Mouse (Mus musculus) midbrain, embryonic 12.5 days (tissue): ENCODE data around the gene Traf2. TPM values are rescaled to one million over a fixed set of nuclear protein-coding genes. Genes with fewer than 3 reads are reported as not detected.
"Not testable (repeated sequence)": the region's sequence is repeated elsewhere in the genome, so short reads cannot be mapped to it uniquely, and the experiment has no call there.

Experiments used
- ATAC-seq: fragments of 200-750 bp; cut with Nextera tagmentation; 2 replicates; pipeline ENCODE4 v1.8.0; 2017; ENCODE audit warnings: low read depth, moderate TSS enrichment, moderate library complexity; ENCODE audit not compliant: low FRiP score
- H3K27ac ChIP-seq: fragments of 300-500 bp; sonication (generic); replicated peaks from 2 replicates; pipeline ENCODE4 v1.5.1; 2016; ENCODE audit warnings: mild to moderate bottlenecking
- H3K27me3 ChIP-seq: fragments of 300-500 bp; sonication (generic); 2 replicates; pipeline ENCODE4 v1.6.1; 2016; ENCODE audit warnings: mild to moderate bottlenecking
- H3K36me3 ChIP-seq: fragments of 300-500 bp; sonication (generic); 2 replicates; pipeline ENCODE4 v1.6.1; 2016
- H3K4me1 ChIP-seq: fragments of 300-500 bp; sonication (generic); 2 replicates; pipeline ENCODE4 v1.6.1; 2016
- H3K4me2 ChIP-seq: fragments of 300-500 bp; sonication (generic); replicated peaks from 2 replicates; pipeline ENCODE4 v1.6.1; 2016; ENCODE audit warnings: mild to moderate bottlenecking, moderate library complexity
- H3K4me3 ChIP-seq: fragments of 300-500 bp; sonication (generic); 2 replicates; pipeline ENCODE4 v1.5.1; 2016; ENCODE audit warnings: mild to moderate bottlenecking
- H3K9ac ChIP-seq: fragments of 300-500 bp; sonication (generic); replicated peaks from 2 replicates; pipeline ENCODE4 v1.6.1; 2016; ENCODE audit warnings: mild to moderate bottlenecking, moderate library complexity
- H3K9me3 ChIP-seq: fragments of 300-500 bp; sonication (generic); 2 replicates; pipeline ENCODE4 v1.6.1; 2016; ENCODE audit warnings: mild to moderate bottlenecking
- WGBS: fragments of 180-500 bp; shearing (Covaris S2); methylation state at CpG from one replicate; pipeline ENCODE4 v1.1.7; 2016; 5-methylcytosine and 5-hydroxymethylcytosine counted together
- polyA plus RNA-seq: library from polyadenylated mRNA; unstranded; fragments of >200 nt; fragmentation: Nextera tagmentation; extraction: Ambion mirVana; gene quantifications from 2 replicates; pipeline ENCODE4 v1.2.1, GENCODE M21; 2016

Traf2 gene
- polyA plus RNA-seq, 1 experiment from 2014 or later: 32.4 TPM

DNA sequence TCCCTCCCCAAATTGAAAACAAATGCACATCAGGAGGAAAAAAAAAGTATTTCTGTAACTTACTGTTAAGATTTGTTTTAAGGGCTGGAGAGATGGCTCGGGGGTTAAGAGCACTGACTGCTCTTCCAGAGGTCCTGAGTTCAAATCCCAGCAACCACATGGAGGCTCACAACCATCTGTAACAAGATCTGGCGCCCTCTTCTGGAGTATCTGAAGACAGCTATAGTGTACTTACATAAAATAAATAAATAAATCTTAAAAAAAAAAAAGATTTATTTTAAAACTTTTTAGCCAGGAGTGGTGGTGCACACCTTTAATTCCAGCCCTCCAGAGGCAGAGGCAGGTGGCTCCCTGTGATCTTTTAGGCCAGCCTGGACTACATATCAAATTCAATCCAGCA is 8.7 kb upstream of the Traf2 start:
- H3K27ac ChIP-seq, H3K4me3 ChIP-seq, H3K4me2 ChIP-seq, ATAC-seq, H3K9ac ChIP-seq, H3K36me3 ChIP-seq, H3K27me3 ChIP-seq, H3K9me3 ChIP-seq: not testable (repeated sequence)
- WGBS: 49% methylated on average over 2 of the region's 2 CpGs
- peaks cover 21% of the 10 kb centered on the region for H3K4me1 ChIP-seq

DNA sequence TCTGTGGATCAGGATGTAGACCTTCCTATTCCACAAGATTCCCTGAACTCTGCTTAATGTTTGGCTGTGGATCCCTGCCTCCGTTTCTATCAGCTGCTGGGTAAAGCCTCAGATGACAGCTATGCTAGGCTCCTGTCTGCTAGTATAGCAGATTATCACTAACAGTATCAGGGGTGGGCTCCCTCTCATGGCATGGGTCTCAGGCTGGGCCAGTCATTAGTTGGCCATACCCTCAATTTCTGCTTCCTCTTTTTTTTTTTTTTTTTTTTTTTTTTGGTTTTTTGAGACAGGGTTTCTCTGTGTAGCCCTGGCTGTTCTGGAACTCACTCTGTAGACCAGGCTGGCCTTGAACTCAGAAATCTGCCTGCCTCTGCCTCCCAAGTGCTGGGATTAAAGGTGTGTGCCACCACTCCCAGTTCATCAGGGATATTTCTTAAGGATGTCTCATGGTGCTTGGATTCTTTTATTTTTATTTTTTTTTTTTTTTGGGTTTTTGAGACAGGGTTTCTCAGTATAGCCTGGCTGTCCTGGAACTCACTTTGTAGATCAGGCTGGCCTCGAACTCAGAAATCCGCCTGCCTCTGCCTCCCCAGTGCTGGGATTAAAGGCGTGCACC is 6.5 kb upstream of the Traf2 start:
- 85% methylated on average over 4 of the region's 4 CpGs for WGBS
- not testable (repeated sequence) for H3K4me2 ChIP-seq

DNA sequence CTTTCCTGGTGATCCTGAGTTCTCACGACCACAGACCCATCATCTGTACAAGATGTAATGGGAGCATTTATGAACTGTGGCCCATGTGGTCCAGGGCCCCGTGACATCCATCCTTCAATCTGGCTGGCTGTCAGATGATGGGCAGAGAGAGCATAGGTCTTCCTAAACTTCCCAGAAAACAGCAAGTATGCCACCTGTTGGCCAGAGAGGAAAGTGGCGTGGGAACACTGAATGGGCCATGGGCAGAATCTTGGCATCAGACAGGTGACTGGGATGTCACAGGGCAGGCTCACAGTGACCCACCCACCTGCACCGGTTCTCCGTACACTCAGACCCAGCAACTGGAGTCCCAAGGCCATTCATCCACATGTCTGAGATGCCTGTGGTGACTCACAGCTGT is 4.4 kb upstream of the Traf2 start:
- WGBS: 37% methylated on average over 5 of the region's 5 CpGs
- no peak overlapping the region for H3K4me3 ChIP-seq
- H3K4me2 ChIP-seq: no peak overlapping the region
- no peaks in the 10 kb centered on the region for H3K36me3 ChIP-seq
- H3K27ac ChIP-seq: no peak overlapping the region
- no peak for ATAC-seq
- H3K27me3 ChIP-seq: no peaks in the 10 kb centered on the region
- H3K9ac ChIP-seq: no peak overlapping the region
- H3K4me1 ChIP-seq: peaks cover 4% of the 10 kb centered on the region; the same call in 1 of the 2 replicates
- no peaks in the 10 kb centered on the region for H3K9me3 ChIP-seq

More for the DNA sequence above, 6.5 kb upstream of the Traf2 start:
- not testable (repeated sequence) for H3K27me3 ChIP-seq, ATAC-seq, H3K4me1 ChIP-seq, H3K9ac ChIP-seq, H3K9me3 ChIP-seq, H3K4me3 ChIP-seq, H3K36me3 ChIP-seq, H3K27ac ChIP-seq

DNA sequence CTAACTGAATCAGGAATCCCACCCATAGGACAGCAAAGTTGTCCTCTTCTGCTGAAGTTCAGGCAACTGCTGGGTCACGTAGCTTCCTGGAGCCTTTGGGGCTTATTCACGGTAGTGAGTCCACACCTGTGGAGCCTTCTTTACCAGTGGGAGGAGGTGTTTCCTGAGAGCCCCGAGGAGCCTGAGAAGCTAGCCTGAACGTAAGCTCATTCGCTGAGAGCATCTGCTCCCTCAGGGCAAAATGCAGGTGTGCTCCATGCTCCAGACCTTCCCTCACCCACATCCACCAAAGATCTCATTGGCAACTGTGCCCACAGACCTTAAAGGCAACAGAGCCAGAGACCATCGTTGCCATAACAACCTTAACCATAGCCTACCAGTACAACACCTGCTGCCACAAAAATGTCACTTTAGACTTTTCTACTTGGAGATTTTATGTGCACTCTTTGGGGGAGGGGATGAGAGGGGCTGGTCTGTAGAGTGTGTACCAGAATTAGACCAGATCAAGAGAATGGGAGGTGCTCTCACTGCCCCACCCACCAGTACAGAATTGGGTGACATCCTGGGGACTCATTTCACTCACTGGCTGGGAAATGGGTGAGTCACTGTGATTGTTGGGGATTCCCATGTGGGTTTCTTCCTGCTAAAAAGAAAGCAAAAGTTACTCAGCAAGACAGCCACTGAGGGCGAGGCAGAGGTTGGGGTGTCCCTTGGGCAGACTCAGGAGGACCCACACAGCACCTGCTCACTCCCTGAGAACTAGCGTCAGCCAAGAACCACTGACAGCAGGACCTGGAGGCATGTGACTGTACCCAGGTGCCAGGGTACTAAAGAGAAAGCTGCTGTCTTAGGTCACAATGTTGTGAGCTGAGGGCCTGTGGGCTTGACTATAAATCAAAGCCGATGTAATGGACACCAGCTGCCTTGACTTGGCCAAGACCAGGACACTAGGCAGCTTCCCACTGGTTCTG is 2.6 kb upstream of the Traf2 start:
- H3K27me3 ChIP-seq: no peaks in the 10 kb centered on the region
- no peak for ATAC-seq
- no peak overlapping the region for H3K4me2 ChIP-seq
- no peak overlapping the region for H3K27ac ChIP-seq
- peaks cover 15% of the 10 kb centered on the region for H3K4me1 ChIP-seq
- WGBS: 81% methylated on average over 9 of the region's 9 CpGs
- H3K36me3 ChIP-seq: no peaks in the 10 kb centered on the region
- H3K4me3 ChIP-seq: no peak overlapping the region
- no peak overlapping the region for H3K9ac ChIP-seq
- no peaks in the 10 kb centered on the region for H3K9me3 ChIP-seq

DNA sequence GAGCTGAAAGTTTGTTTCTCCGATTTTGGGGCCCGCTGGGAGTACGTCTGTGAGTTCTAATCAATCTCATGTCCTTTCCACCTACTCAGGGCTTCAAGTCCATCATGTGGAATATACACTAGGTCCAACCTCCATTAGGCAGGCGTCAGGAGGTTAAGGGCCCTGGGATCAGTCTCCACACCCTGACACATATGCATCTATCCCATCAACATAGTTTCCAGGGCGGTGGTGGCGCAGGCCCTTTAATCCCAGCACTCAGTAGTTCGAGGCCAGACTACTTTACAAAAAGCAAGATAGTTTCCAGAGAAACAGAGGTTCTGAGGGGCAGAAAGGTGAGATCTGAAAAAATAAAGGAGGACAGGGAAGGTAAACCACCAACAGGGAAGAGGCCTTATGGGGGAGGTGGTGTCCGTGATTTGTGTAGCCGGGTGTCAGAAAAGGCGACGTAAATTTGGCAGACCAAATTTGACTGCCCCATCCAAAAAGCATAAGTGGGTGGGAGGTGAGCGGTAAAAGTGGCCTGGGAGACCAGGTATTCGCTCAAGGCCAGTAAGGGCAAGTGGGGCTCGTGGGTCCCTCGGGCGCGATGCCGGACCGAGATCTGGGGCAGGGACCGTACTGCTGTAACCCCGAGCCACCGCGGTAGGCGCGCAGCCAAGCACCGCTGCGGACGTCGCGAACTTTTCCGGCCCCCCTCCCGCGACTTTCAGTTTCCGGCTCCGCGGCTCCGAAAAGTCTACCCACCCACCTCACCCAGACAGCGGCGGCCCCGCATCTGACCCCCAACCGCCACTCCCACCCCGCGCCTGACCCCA is 537 bp downstream of the Traf2 start:
- H3K27ac ChIP-seq: peak overlapping the region; percentile 60
- peaks cover 21% of the 10 kb centered on the region for H3K4me1 ChIP-seq
- H3K9ac ChIP-seq: peak overlapping the region; percentile 72
- peak overlapping the region; percentile 78 for H3K4me2 ChIP-seq
- no peaks in the 10 kb centered on the region for H3K9me3 ChIP-seq
- peak; percentile 73 for ATAC-seq
- H3K4me3 ChIP-seq: peak overlapping the region; percentile 74
- H3K36me3 ChIP-seq: no peaks in the 10 kb centered on the region
- WGBS: 9% methylated on average over 43 of the region's 43 CpGs
- no peaks in the 10 kb centered on the region for H3K27me3 ChIP-seq

DNA sequence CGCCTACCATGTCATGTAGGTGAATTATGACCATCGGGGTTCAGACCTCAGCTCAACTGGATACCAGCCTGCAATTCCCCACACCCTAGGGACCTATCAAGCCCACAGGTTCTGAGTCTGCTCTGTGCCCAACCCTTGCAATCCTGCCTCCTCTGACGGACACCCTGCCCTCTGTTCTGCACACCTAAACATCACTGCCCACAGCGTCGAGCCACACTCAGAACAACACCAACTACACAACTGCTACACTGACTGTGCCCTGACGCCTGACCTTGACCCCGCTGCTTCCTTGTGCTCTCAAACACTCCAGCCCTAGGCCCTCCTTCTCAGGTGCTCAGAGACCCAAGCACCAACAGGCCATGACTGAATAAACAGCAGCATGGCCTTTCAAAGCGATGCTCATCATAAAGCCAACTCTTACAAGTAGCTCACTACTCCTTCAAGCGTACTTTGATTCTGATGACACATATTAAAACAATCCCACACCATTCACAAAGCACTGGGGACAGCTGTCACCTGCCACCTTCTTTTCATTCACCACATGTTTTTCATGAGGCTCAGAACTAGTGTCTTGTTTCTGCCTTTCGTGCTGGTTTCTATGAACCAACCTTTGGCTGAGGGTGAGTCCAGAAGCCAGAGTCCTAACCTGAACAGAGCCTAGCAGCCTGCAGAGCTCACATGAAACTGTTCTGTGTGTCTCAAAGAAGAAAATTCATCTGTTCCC is 4.9 kb downstream of the Traf2 start:
- H3K4me1 ChIP-seq: peaks cover 18% of the 10 kb centered on the region
- H3K4me3 ChIP-seq: no peak overlapping the region
- H3K4me2 ChIP-seq: no peak overlapping the region
- H3K27ac ChIP-seq: no peak overlapping the region
- no peak for ATAC-seq
- H3K36me3 ChIP-seq: peaks cover 18% of the 10 kb centered on the region
- no peaks in the 10 kb centered on the region for H3K9me3 ChIP-seq
- H3K9ac ChIP-seq: no peak overlapping the region
- H3K27me3 ChIP-seq: no peaks in the 10 kb centered on the region
- 90% methylated on average over 10 of the region's 10 CpGs for whole genome bisulfite sequencing

DNA sequence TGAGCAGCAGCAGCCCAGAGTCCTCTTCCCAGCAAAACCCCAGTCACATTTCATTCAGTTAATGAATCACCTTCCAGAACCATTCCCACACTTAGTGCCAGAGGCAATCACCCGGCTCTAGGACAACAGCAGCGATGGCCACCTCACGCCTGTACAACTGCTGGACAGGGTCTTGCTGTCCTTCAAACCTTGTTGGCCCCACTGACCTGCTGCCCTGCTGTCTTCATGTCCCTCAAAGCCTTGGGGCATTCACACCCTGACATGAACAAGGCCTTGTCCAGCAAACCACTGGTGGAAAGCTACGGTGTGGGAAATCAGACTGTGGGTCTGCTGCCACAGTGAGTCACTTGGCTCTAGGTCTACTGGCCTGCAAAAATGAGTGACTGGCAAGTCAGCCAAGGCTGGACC is 6.2 kb downstream of the Traf2 start:
- Histone ChIP-seq H3K4me1 (peaks cover 10% of the 10 kb centered on the region), H3K4me3 (no peak overlapping the region), H3K9me3 (no peaks in the 10 kb centered on the region), H3K4me2 (no peak overlapping the region), H3K9ac (no peak overlapping the region), H3K36me3 (peaks cover 30% of the 10 kb centered on the region), H3K27me3 (no peaks in the 10 kb centered on the region), H3K27ac (no peak overlapping the region)
- no peak for ATAC-seq
- 93% methylated on average over 4 of the region's 4 CpGs for WGBS

DNA sequence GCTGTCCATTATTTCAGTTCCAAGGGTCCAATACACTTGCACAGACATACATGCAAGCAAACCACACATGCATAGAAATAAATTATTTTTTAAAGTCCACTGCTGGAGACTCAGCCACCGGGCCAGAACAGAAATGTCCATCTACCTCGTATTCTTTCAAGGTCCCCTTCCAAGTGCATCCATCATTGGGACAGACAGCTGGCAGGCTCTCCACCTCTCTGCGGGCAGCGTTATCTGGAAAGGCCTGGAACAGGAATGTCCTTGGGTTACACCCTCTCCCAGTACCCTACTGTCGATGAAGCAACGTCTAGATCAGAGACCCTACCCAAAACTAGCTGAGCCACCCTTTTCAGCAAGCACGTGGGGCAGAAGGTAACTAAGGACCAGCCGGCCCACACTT is 10.2 kb downstream of the Traf2 start:
- 98% methylated on average over 8 of the region's 8 CpGs for WGBS

DNA sequence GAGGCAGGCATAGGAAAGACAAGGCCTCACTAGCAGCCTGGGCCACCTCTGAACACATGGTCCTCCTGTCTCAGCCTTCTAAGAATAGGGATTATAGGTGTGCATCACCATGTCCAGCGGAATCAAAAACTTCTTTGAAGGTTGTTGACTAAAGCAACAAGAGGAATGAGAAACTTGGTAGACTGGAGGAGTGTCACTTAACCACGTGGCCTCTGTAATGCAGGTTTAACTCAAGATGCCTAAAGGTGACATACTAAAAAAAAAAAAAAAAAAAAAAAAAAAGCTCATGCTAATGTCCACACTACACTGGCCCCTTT is 11.9 kb downstream of the Traf2 start:
- no peak overlapping the region for H3K4me2 ChIP-seq
- no peak overlapping the region for H3K27ac ChIP-seq
- WGBS: 94% methylated on average over 2 of the region's 2 CpGs
- no peaks in the 10 kb centered on the region for H3K9me3 ChIP-seq
- H3K36me3 ChIP-seq: peaks cover 65% of the 10 kb centered on the region
- H3K4me3 ChIP-seq: no peak overlapping the region
- H3K4me1 ChIP-seq: no peaks in the 10 kb centered on the region
- no peak for ATAC-seq
- H3K27me3 ChIP-seq: no peaks in the 10 kb centered on the region
- H3K9ac ChIP-seq: no peak overlapping the region

More for the DNA sequence above, 10.2 kb downstream of the Traf2 start:
- Histone ChIP-seq H3K27me3 (no peaks in the 10 kb centered on the region), H3K9me3 (no peaks in the 10 kb centered on the region), H3K36me3 (peaks cover 48% of the 10 kb centered on the region), H3K9ac (no peak overlapping the region), H3K4me1 (no peaks in the 10 kb centered on the region), H3K4me3 (no peak overlapping the region), H3K27ac (no peak overlapping the region), H3K4me2 (no peak overlapping the region)
- no peak for ATAC-seq

DNA sequence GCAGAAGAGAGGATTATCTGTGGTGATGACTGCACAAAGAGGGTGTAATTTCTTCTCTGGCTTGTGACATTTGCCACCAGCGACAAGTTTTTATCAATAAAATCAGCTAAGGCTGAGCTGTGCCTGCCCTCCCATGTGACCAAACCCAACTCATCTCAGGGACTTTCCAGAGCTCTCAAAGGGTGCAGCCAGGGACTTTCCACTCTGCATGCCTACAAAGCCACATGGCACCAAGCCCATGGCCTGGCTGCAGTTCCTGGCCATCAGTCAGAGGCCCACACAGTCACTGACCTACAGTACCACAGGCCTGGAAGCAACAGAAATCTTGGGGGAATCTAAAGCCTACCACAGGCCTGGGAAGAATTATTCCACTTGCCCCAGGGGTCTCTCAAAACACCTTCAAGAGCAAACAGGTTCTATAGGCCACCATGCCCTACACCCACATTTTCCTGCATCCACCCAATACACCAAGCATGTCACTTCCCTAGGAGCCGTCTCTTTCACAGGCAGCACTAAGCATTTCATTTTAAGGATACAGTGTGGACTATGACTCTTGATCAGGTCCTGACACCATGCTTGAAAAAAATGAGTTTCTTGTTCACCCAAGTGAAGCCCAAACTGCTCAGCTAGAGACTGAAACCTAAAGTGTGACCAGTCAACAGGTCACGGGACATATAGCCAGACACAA is 12.4 kb downstream of the Traf2 start:
- no peak for ATAC-seq
- Histone ChIP-seq H3K4me3 (no peak overlapping the region), H3K27ac (no peak overlapping the region), H3K9me3 (no peaks in the 10 kb centered on the region), H3K9ac (no peak overlapping the region), H3K27me3 (no peaks in the 10 kb centered on the region), H3K36me3 (peaks cover 70% of the 10 kb centered on the region), H3K4me2 (no peak overlapping the region), H3K4me1 (no peaks in the 10 kb centered on the region)
- WGBS: 87% methylated on average over 3 of the region's 3 CpGs

DNA sequence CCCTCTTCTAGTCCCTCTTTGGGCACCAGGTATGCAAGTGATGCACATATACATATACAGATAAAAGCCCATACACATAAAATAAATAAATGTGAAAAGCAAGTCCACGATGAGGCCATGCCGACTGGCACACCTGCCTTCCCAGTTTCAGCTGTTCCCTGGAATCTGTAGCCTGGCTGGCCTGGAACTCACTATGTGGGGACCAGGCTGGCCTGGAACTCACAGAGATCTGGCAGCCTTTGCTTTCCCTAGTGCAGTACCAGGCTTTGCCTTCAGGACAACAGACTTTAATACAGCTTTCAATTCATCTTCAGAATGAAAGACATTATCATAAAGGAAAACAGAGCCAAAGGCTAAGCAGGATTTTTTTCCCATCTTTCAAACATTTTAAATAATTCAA is 13.0 kb downstream of the Traf2 start:
- H3K4me1 ChIP-seq: no peaks in the 10 kb centered on the region
- no peaks in the 10 kb centered on the region for H3K27me3 ChIP-seq
- H3K4me2 ChIP-seq: no peak overlapping the region
- no peak for ATAC-seq
- WGBS: 94% methylated on average over 2 of the region's 2 CpGs
- H3K27ac ChIP-seq: no peak overlapping the region
- H3K4me3 ChIP-seq: no peak overlapping the region
- no peaks in the 10 kb centered on the region for H3K9me3 ChIP-seq
- H3K36me3 ChIP-seq: peaks cover 74% of the 10 kb centered on the region
- H3K9ac ChIP-seq: no peak overlapping the region
